Mouse (Mus musculus): ENCODE measurements around the gene Creb3l4.

Creb3l4 gene

DNA sequence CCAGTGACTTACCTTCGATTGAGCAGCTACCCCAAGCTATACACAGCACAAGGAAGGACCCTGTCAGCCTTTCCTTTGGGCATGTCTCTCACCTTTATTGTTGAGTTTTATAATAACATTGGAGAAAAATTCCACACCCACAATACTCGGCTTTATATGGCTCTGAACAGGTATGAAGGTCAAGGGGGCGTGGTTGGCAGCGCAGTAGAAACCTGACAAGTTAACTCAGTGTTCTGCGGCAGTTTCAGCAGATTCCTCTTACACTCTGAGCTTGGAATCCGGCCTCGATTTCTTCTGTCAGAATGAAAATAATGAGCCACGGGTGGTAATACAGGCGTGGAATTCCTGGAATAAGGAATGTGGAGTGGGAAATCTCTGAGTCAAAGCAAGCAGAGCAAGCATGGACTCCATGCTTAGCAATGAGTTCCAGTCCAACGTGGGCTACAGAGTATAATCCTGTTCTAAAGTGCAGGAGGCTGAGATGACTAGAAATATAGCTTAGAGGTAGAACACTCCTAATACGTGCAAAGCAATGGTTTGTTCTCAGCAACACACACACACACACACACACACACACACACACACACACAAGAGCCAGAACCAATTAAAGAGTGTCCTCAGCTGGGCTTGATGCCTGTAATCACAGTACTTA, 52.3 kb downstream of the Creb3l4 start:
- DNase-seq (ENCODE audit: low spot score) = no peak

Data from ovary, adult 18-20 months (tissue).